Mouse (Mus musculus): ENCODE results near the gene Zfp36l2.
"Not testable (repeated sequence)": the region's sequence is repeated elsewhere in the genome, so short reads cannot be mapped to it uniquely, and the experiment has no call there.

GRCm38 (mm10) chr17:84187264-84187663, 483 bp downstream of the Zfp36l2 start:
- not testable (repeated sequence) for TF ChIP-seq CTCF (IDR thresholded peaks at IDR 0.05; ENCODE audit: control insufficient read depth, insufficient read depth, insufficient replicate concordance, low read depth, low read length); POLR2A (IDR thresholded peaks at IDR 0.05; ENCODE audit: control insufficient read depth, low read depth, low read length)
